Mouse (Mus musculus) cerebellum, postnatal 14 days (tissue): ENCODE results near the gene Slc27a4.
"Not testable (repeated sequence)": the region's sequence is repeated elsewhere in the genome, so short reads cannot be mapped to it uniquely, and the experiment has no call there.

Source experiments
- DNase-seq, 2 experiments: peaks; one replicate each; pipeline ENCODE4 v3.0.0; 2021; ENCODE audit warnings: mixed read lengths in 2 of 2

The Slc27a4 gene

GRCm38 (mm10) chr2:29802075-29802826 lies at the start of gene Slc27a4:
Gene Slc27a4 (plus strand): TSS chr2:29802634.
- DNase-seq: peak; percentile 98 to 99

- DNase-seq: no peak
These were observed 46.7 kb upstream of the Slc27a4 start for GRCm38 (mm10) chr2:29755693-29756092.

- DNase-seq: peak; percentile 81 to 87
These were observed 37.6 kb upstream of the Slc27a4 start for GRCm38 (mm10) chr2:29764831-29765230.

- no peak for DNase-seq
These were observed 34.3 kb upstream of the Slc27a4 start for GRCm38 (mm10) chr2:29767976-29768709.

GRCm38 (mm10) chr2:29768901-29769300 lies 33.5 kb upstream of the Slc27a4 start:
- no peak for DNase-seq

GRCm38 (mm10) chr2:29770162-29770561 lies 32.3 kb upstream of the Slc27a4 start:
- no peak for DNase-seq

DNA sequence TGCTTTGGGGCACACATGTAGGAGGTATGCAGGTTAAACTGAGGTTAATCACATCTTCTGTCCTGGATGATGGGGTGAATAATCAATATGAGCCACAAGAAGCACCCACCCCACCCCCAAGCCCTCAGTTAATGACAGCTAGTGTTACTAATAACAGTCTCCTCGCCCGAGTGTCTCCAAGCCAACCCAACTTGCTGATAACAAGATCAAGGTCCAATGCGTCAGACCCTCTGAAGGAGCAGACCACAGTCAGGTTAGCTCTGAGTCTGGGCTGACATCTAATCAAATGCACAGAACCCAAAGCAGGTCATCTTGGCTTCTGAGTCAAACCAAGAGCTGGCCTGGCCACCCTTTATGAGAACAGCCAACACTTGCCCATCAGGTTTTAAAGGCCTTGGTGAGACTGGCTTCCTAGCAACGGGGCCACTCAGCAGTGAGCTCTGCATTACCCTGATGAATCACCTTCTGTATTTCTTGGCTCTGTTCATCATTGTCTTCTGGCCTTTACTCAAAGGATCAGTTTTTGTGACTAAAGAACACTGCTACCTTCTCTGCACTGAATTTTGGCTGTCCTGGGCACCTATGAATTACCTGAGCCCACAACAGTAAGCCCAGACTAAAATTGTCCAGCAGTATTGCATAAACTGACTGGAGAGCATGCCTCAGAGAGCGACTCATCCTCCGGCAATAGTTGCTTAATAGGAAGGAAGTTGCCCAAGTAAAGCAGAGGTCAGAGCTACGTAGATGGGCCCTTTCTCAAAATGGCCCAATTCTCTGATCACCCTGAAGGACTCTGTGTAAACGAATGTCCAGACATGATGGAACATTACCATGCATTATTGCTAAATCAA lies 30.6 kb upstream of the Slc27a4 start:
- DNase-seq: no peak

DNA sequence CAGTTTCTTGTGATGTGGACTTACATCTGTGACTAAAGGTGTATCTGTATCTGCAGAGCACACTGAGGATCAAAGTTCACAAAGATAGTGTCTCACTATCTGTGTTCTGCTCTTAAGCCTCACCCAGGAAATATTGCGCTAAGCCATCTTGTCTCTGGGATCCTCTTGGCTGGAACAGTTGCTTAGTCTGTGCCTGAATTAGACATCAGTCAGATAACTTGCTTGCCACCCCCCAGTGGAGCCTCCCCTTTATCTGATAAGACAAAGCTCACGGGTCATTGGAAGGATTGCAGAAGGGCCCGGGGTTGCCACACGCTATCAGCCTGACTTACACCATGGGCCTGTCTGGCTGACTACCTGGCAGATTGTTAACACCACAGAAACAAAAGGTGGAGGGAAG lies 29.1 kb upstream of the Slc27a4 start:
- DNase-seq: no peak

DNA sequence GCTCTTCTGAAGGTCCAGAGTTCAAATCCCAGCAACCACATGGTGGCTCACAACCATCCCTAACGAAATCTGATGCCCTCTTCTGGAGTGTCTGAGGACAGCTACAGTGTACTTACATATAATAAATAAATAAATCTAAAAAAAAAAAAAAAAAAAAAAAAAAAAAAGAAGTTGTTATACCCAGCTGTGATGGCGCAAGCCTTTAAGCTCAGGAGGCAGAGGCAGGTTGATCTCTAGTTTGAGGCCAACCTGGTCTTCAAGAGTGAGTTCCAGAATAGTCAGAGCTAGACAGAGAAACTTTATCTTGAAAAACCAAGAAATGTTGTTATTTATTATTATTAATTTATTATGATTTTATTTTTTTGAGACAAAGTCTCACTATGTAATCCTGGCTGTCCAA lies 21.2 kb upstream of the Slc27a4 start:
- not testable (repeated sequence) for DNase-seq

DNA sequence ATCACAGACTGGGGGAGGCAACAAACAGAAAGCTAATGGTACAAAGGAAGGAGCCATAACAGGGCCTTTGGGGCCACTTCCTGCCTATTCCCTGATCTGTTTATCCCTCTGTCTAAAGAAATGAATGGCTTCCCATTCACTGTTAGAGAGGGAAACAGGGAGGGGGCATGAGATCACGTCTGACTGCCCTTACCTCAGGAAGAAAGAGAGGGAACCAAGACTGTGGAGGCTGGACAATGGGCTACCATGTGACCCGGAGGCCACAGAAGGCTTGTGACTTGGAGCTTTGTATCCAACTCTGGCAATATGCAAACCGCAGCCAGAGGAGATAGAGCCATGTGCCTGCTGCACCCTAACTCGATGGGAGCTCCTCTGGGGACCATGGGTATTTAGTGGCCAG lies 18.1 kb upstream of the Slc27a4 start:
- no peak for DNase-seq

- peak; percentile 94 to 96 for DNase-seq
These were observed 15.1 kb upstream of the Slc27a4 start, which contains the start of gene Coq4 for GRCm38 (mm10) chr2:29787104-29787917. Gene Coq4 (plus strand): TSS chr2:29787493.

GRCm38 (mm10) chr2:29787937-29788681 lies 14.3 kb upstream of the Slc27a4 start, which contains the start of gene Trub2:
Gene Trub2 (minus strand): TSS chr2:29788502.
- peak; percentile 83 to 87 for DNase-seq

GRCm38 (mm10) chr2:29792772-29793487 lies 9.5 kb upstream of the Slc27a4 start:
- DNase-seq: no peak

DNA sequence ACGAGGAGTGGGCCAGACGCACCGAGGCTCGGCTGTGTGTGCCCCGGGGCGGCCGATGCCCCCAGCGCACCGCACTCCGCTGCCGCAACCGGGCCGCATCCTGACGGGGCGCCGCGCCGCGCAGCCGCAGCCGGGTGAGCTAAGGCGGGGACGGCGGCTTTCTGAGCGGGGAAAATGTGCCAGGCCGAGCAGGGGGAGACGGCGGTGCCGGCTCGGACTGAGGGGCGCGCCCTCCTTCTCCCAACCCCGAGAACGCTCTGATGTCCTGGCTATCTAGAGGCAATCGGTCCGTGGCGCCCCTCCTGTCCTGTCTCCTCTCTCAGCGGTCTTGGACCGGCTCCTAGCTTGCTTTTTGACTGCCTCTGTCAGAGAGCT lies 380 bp downstream of the Slc27a4 start:
- no peak for DNase-seq

DNA sequence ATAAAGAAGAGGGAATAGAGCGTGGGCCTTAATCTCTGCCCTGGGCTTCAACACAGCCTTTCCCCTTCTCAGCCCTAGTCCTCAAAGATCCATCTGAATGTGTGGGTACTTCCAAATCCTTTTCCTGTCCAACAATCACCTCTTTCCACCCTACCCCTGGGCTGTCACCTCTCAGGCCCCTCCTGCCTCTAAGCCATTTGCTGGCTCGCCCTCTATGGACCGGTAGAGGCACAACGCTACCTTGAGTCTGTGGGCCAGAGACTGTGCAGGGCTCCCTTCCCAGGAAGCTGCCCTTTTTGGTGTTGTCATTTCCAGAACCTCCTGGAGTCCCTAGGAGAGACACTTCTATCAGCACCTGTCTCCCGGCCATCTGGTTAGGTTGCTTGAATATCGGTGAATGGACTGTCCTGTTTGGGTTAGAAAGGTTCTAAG lies 982 bp downstream of the Slc27a4 start:
- peak; percentile 60 to 72 for DNase-seq

DNA sequence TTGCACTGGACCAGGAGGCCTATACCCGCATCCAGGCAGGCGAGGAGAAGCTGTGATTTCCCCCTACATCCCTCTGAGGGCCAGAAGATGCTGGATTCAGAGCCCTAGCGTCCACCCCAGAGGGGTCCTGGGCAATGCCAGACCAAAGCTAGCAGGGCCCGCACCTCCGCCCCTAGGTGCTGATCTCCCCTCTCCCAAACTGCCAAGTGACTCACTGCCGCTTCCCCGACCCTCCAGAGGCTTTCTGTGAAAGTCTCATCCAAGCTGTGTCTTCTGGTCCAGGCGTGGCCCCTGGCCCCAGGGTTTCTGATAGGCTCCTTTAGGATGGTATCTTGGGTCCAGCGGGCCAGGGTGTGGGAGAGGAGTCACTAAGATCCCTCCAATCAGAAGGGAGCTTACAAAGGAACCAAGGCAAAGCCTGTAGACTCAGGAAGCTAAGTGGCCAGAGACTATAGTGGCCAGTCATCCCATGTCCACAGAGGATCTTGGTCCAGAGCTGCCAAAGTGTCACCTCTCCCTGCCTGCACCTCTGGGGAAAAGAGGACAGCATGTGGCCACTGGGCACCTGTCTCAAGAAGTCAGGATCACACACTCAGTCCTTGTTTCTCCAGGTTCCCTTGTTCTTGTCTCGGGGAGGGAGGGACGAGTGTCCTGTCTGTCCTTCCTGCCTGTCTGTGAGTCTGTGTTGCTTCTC lies 13.4 kb downstream of the Slc27a4 start:
- DNase-seq: no peak

DNA sequence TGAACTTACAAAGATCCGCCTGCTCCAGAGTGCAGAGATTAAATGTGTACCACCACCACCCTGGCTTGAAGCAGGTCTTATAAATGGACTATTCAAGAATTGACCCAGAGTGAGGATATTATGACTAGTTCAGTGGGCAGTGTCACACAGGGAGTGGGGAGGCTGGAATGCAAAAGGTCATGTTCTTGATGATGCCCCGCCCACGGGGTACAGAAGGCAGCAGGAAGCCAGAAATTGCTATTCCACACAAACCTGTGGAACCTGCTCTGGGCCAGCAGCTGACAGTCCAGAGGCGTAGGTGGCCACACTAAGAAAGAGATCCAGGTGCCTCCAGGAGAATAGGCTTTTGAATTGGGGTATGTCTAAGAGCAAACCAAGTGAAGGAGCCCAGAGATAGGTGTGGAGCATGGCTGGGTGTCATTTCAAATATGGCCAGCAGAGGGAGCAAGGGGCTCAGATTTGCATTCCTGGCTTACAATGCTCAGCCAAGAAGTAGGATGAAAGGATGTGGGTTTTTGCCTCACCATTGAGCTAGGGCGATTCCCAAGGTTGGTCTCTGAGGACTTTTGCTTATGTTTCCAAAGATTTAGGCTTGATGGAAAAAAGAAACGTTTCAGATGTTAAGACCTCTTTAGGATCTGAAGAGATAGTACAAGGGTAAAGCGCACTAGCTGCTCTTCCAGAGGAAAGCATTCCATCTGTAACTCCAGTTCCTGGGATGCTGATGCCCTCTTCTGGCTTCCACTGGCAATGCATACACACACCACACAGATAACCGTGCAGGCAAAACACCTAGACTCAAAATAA lies 15.2 kb downstream of the Slc27a4 start:
- peak; percentile 95 for DNase-seq

GRCm38 (mm10) chr2:29819363-29819762 lies 16.9 kb downstream of the Slc27a4 start:
- DNase-seq: no peak
